Mouse (Mus musculus) left cerebral cortex, adult 2 months (tissue): ENCODE measurements at regions not wholly inside any gene's neighbourhood (a gene's known extent, or its start where the extent isn't known, plus 50 kb on each side); places are given as distances from the start of the nearest gene placed in this dataset.

ENCODE experiments used
- DNase-seq, 2 experiments: peaks; one replicate each; pipeline ENCODE4 v3.0.0; 2021 to 2022; ENCODE audit warnings: low spot score in 2 of 2, mixed read lengths in 1 of 2; ENCODE audit errors: extremely low spot score in 1 of 2
- H3K27ac ChIP-seq: fragments of 200-600 bp; 2 replicates; pipeline ENCODE4 v1.8.1; 2022
- H3K4me3 ChIP-seq: fragments of 200-600 bp; 2 replicates; pipeline ENCODE4 v1.8.1; 2022
- CTCF ChIP-seq: fragments of 200-600 bp; IDR thresholded peaks from 2 replicates; pipeline ENCODE4 v1.8.1; 2022; ENCODE audit warnings: antibody characterized with exemption, mild to moderate bottlenecking, moderate library complexity
- intact Hi-C: fragments of 180-260 bp; cut with DNase I; formaldehyde crosslinking; loops from one replicate; pipeline ENCODE4 v1.15.1; 2025

GRCm38 (mm10) chr11:92967288-92967687 is 130.5 kb upstream of the Car10 start:
- peak; percentile 53 for TF ChIP-seq CTCF
- H3K27ac ChIP-seq = no peak overlapping the region
- intact Hi-C loops = no loop called here
- no peak for DNase-seq
- no peak overlapping the region for H3K4me3 ChIP-seq

DNA sequence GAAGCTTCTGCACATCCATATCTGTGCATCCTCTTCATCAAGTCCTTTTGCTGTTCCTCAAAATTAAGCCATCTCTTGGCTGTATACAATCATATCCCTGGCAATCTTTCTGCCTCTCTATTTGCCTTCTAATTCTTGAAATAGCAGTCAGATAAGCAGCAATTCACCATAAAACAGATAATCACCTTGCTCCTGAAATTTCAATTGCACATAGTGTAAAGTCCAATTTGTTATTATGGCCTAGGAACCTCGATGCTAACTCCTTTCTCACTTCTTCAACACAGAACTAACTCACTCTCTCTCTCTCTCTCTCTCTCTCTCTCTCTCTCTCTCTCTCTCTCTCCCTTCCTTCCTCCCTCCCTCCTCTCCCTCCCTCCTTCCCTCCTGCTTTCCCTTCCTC is 98.2 kb upstream of the Car10 start:
- H3K27ac ChIP-seq = no peak overlapping the region
- no peak for DNase-seq
- TF ChIP-seq CTCF = no peak
- intact Hi-C loops = no loop called here
- H3K4me3 ChIP-seq = no peak overlapping the region

GRCm38 (mm10) chr11:93005991-93006390 is 91.8 kb upstream of the Car10 start:
- TF ChIP-seq CTCF = no peak
- DNase-seq = no peak
- H3K27ac ChIP-seq = no peak overlapping the region
- H3K4me3 ChIP-seq = no peak overlapping the region
- intact Hi-C loops = no loop called here

GRCm38 (mm10) chr11:93025981-93026380 is 71.8 kb upstream of the Car10 start:
- intact Hi-C loops = no loop called here
- Histone ChIP-seq H3K4me3 (no peak overlapping the region), H3K27ac (no peak overlapping the region)
- TF ChIP-seq CTCF = no peak
- DNase-seq = no peak

DNA sequence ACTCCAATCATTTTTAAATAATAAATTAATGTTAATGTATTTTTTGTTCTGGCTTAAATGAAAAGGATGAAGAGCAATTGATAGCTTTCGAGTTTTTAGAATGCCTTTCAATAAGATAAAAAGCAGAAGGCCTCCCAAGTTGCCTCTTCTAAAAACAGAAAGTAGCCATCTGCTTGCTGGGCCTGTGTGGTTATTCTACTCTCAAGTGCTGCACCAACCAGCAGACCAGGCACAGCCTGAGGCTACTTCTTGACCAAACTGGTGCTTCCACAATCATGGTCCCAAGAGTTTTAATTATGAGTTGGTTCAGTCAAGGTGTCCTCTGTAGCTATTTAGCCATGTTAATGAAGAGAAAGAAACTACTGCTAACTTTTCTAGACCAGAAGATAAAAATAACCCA is 62.3 kb upstream of the Car10 start:
- H3K27ac ChIP-seq = no peak overlapping the region
- no peak for DNase-seq

DNA sequence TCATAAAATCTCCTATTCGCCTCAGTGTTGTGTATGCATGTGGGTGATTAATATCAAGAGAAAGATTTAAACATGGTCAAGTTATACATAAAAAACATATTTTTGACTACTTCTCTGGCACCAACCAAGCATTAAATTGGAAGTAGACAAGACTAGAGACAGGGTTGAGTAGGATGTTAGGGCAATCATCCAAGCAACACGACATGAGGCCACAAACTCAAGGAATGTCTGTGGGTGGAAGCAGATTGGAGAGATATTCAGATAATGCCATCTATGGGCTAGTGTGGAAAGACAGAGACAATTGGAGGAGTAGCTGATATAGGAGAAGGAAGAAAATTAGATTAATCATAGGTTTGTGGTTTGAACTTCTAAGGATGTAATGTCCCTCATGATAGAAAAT is 60.0 kb upstream of the Car10 start:
- intact Hi-C loops = loop anchor here (2.0 to 5.0 kb wide), 2 partner anchors 59 to 149 kb away; no protein-coding TSS in a partner anchor
- H3K4me3 ChIP-seq = no peak overlapping the region
- no peak for DNase-seq
- TF ChIP-seq CTCF = no peak
- no peak overlapping the region for H3K27ac ChIP-seq

More for the DNA sequence above, 62.3 kb upstream of the Car10 start:
- intact Hi-C loops = loop anchor here (5.0 kb wide), 1 partner anchor 152 kb away; no protein-coding TSS in a partner anchor
- TF ChIP-seq CTCF = no peak
- no peak overlapping the region for H3K4me3 ChIP-seq

GRCm38 (mm10) chr11:93039325-93039724 is 58.5 kb upstream of the Car10 start:
- no peak for DNase-seq
- intact Hi-C loops = loop anchor here (5.0 kb wide), 1 partner anchor 148 kb away; no protein-coding TSS in a partner anchor
- no peak overlapping the region for H3K4me3 ChIP-seq
- H3K27ac ChIP-seq = no peak overlapping the region; the same call in 1 of the 2 replicates
- no peak for TF ChIP-seq CTCF

GRCm38 (mm10) chr11:93040816-93041215 is 57.0 kb upstream of the Car10 start:
- no peak for TF ChIP-seq CTCF
- Histone ChIP-seq H3K4me3 (no peak overlapping the region), H3K27ac (no peak overlapping the region)
- no peak for DNase-seq
- intact Hi-C loops = no loop called here

- DNase-seq = peak in 1 of 2 experiments; percentile 14
- H3K27ac ChIP-seq = no peak overlapping the region
- TF ChIP-seq CTCF = no peak
- H3K4me3 ChIP-seq = no peak overlapping the region
- intact Hi-C loops = no loop called here
Measured at GRCm38 (mm10) chr11:93044998-93045397, 52.8 kb upstream of the Car10 start.
